Mouse (Mus musculus) urinary bladder, postnatal 36 days (tissue): ENCODE measurements around the gene Fgfr2.
A peak's percentile ranks its signal among the peaks of the same experiment; 100 is the strongest.
"Not testable (repeated sequence)": the region's sequence is repeated elsewhere in the genome, so short reads cannot be mapped to it uniquely, and the experiment has no call there.

Experiments used
- DNase-seq, 2 experiments: peaks; one replicate each; pipeline ENCODE4 v3.0.0; 2022; ENCODE audit warnings: low spot score in 2 of 2, mixed read lengths in 1 of 2

Fgfr2 gene

GRCm38 (mm10) chr7:130455587-130456246, 2667.4 kb downstream of the Fgfr2 start:
- DNase-seq: no peak

GRCm38 (mm10) chr7:130454226-130454625, 2668.9 kb downstream of the Fgfr2 start:
- DNase-seq: no peak

GRCm38 (mm10) chr7:130435776-130436175, 2687.4 kb downstream of the Fgfr2 start:
- DNase-seq: no peak

- DNase-seq: peak in 1 of 2 experiments; percentile 33
These were observed 2691.0 kb downstream of the Fgfr2 start for GRCm38 (mm10) chr7:130432141-130432540.

- no peak for DNase-seq
These were observed 2696.6 kb downstream of the Fgfr2 start for GRCm38 (mm10) chr7:130426586-130426985.

GRCm38 (mm10) chr7:130425991-130426390, 2697.2 kb downstream of the Fgfr2 start:
- no peak for DNase-seq

- DNase-seq: no peak
These were observed 2703.2 kb downstream of the Fgfr2 start for GRCm38 (mm10) chr7:130419961-130420360.

- DNase-seq: no peak
These were observed 2715.5 kb downstream of the Fgfr2 start for GRCm38 (mm10) chr7:130407622-130408021.

- DNase-seq: no peak
These were observed 2719.8 kb downstream of the Fgfr2 start for GRCm38 (mm10) chr7:130403346-130403745.

- DNase-seq: no peak
These were observed 2728.5 kb downstream of the Fgfr2 start for GRCm38 (mm10) chr7:130394697-130395096.

- not testable (repeated sequence) for DNase-seq
These were observed 2733.1 kb downstream of the Fgfr2 start for GRCm38 (mm10) chr7:130390060-130390459.

- DNase-seq: no peak
These were observed 2736.8 kb downstream of the Fgfr2 start for GRCm38 (mm10) chr7:130386308-130386707.

GRCm38 (mm10) chr7:130385732-130386294, 2737.3 kb downstream of the Fgfr2 start:
- no peak for DNase-seq

- DNase-seq: no peak
These were observed 2741.0 kb downstream of the Fgfr2 start for GRCm38 (mm10) chr7:130382126-130382525.

- DNase-seq: no peak
These were observed 2741.7 kb downstream of the Fgfr2 start for GRCm38 (mm10) chr7:130381387-130381951.

- peak in 1 of 2 experiments; percentile 26 for DNase-seq
These were observed 2742.3 kb downstream of the Fgfr2 start for GRCm38 (mm10) chr7:130380769-130381355.

GRCm38 (mm10) chr7:130380367-130380766, 2742.8 kb downstream of the Fgfr2 start:
- no peak for DNase-seq

- DNase-seq: no peak
These were observed 2743.3 kb downstream of the Fgfr2 start for GRCm38 (mm10) chr7:130379886-130380285.

GRCm38 (mm10) chr7:130378308-130378707, 2744.8 kb downstream of the Fgfr2 start:
- no peak for DNase-seq

- DNase-seq: peak in 1 of 2 experiments; percentile 56
These were observed 2748.8 kb downstream of the Fgfr2 start for GRCm38 (mm10) chr7:130374311-130374710.

GRCm38 (mm10) chr7:130368827-130369641, 2754.1 kb downstream of the Fgfr2 start:
- DNase-seq: no peak
